Mouse (Mus musculus) embryonic facial prominence, embryonic 12.5 days (tissue): Measurements from ENCODE around the gene Mrps34. TPM values are rescaled to one million over a fixed set of nuclear protein-coding genes. Genes with fewer than 3 reads are reported as not detected.

Experiments
- ATAC-seq: fragments of 200-750 bp; cut with Nextera tagmentation; 2 replicates; pipeline ENCODE4 v1.8.0; 2017; ENCODE audit not compliant: insufficient number of reproducible peaks, insufficient read depth, low FRiP score, low TSS enrichment
- H3K27ac ChIP-seq: fragments of 300-500 bp; sonication (generic); 2 replicates; pipeline ENCODE4 v1.5.1; 2016; ENCODE audit warnings: mild to moderate bottlenecking
- H3K27me3 ChIP-seq: fragments of 300-500 bp; sonication (generic); 2 replicates; pipeline ENCODE4 v1.6.1; 2016; ENCODE audit warnings: mild to moderate bottlenecking, moderate library complexity
- H3K36me3 ChIP-seq: fragments of 300-500 bp; sonication (generic); 2 replicates; pipeline ENCODE4 v1.6.1; 2016; ENCODE audit warnings: mild to moderate bottlenecking
- H3K4me1 ChIP-seq: fragments of 300-500 bp; sonication (generic); 2 replicates; pipeline ENCODE4 v1.6.1; 2016
- H3K4me2 ChIP-seq: fragments of 300-500 bp; sonication (generic); replicated peaks from 2 replicates; pipeline ENCODE4 v1.6.1; 2016; ENCODE audit warnings: mild to moderate bottlenecking, moderate library complexity
- H3K4me3 ChIP-seq: fragments of 300-500 bp; sonication (generic); 2 replicates; pipeline ENCODE4 v1.5.1; 2016; ENCODE audit warnings: mild to moderate bottlenecking
- H3K9ac ChIP-seq: fragments of 300-500 bp; sonication (generic); 2 replicates; pipeline ENCODE4 v1.6.1; 2016; ENCODE audit warnings: mild to moderate bottlenecking, moderate library complexity
- H3K9me3 ChIP-seq: fragments of 300-500 bp; sonication (generic); 2 replicates; pipeline ENCODE4 v1.6.1; 2016; ENCODE audit warnings: mild to moderate bottlenecking, moderate library complexity
- WGBS: fragments of 180-500 bp; shearing (Covaris S2); methylation state at CpG from one replicate; pipeline ENCODE4 v1.1.7; 2016; 5-methylcytosine and 5-hydroxymethylcytosine counted together
- polyA plus RNA-seq: library from polyadenylated mRNA; unstranded; fragments of >200 nt; fragmentation: Nextera tagmentation; extraction: Ambion mirVana; gene quantifications from 2 replicates; pipeline ENCODE4 v1.2.1, GENCODE M21; 2016

The Mrps34 gene
- 99.6 and 107 TPM in 2 replicates for polyA plus RNA-seq

GRCm38 (mm10) chr17:24894995-24895547 lies at the start of gene Mrps34, which contains the start of gene Eme2:
Mrps34 (plus strand) TSS chr17:24895116.
Eme2 (minus strand) TSS chr17:24895087.
- Histone ChIP-seq H3K9me3 (no peaks in the 10 kb centered on the region), H3K9ac (peak within 1 kb of the TSS; percentile 92), H3K4me3 (peak within 1 kb of the TSS; percentile 86), H3K36me3 (peaks cover 66% of the 10 kb centered on the region), H3K4me1 (peaks cover 25% of the 10 kb centered on the region), H3K27me3 (no peaks in the 10 kb centered on the region), H3K27ac (peak within 1 kb of the TSS; percentile 89), H3K4me2 (peak within 1 kb of the TSS; percentile 98)
- ATAC-seq = no peak
- WGBS = under 1% methylated on average over 62 of the region's 62 CpGs

GRCm38 (mm10) chr17:24847386-24847785 lies 47.5 kb upstream of the Mrps34 start:
- H3K9me3 ChIP-seq = no peaks in the 10 kb centered on the region
- WGBS = 95% methylated on average over 1 of the region's 1 CpGs
- H3K27me3 ChIP-seq = peaks cover 10% of the 10 kb centered on the region; the same call in 1 of the 2 replicates

GRCm38 (mm10) chr17:24848600-24849031 lies 46.3 kb upstream of the Mrps34 start:
- Histone ChIP-seq H3K27me3 (peaks cover 10% of the 10 kb centered on the region; the same call in 1 of the 2 replicates), H3K4me2 (peak overlapping the region; percentile 87), H3K9ac (no peak overlapping the region), H3K36me3 (peaks cover 9% of the 10 kb centered on the region), H3K27ac (no peak overlapping the region), H3K4me3 (0 out of 2 replicates have a peak overlapping the region, but pooled peaks have one; percentile 7), H3K9me3 (no peaks in the 10 kb centered on the region), H3K4me1 (peaks cover 14% of the 10 kb centered on the region)
- ATAC-seq = no peak

More at GRCm38 (mm10) chr17:24847386-24847785, 47.5 kb upstream of the Mrps34 start:
- Histone ChIP-seq H3K9ac (no peak overlapping the region), H3K4me3 (no peak overlapping the region), H3K36me3 (no peaks in the 10 kb centered on the region), H3K4me2 (no peak overlapping the region), H3K4me1 (peaks cover 14% of the 10 kb centered on the region), H3K27ac (no peak overlapping the region)
- no peak for ATAC-seq

GRCm38 (mm10) chr17:24849733-24850064 lies 45.2 kb upstream of the Mrps34 start:
- Histone ChIP-seq H3K4me3 (peak overlapping the region; percentile 77), H3K27ac (peak overlapping the region; percentile 87), H3K4me1 (peaks cover 14% of the 10 kb centered on the region), H3K9me3 (no peaks in the 10 kb centered on the region), H3K4me2 (peak overlapping the region; percentile 87), H3K9ac (peak overlapping the region; percentile 58), H3K27me3 (peaks cover 10% of the 10 kb centered on the region; the same call in 1 of the 2 replicates), H3K36me3 (peaks cover 13% of the 10 kb centered on the region)
- ATAC-seq = peak; percentile 54
- under 1% methylated on average over 21 of the region's 21 CpGs for WGBS

GRCm38 (mm10) chr17:24850065-24850772 lies 44.7 kb upstream of the Mrps34 start, which contains the start of gene Fahd1:
Fahd1 (minus strand) TSS chr17:24850364.
- peak; percentile 100 for ATAC-seq
- H3K9ac ChIP-seq = peak within 1 kb of the TSS; percentile 66
- under 1% methylated on average over 58 of the region's 58 CpGs for WGBS
- H3K36me3 ChIP-seq = peaks cover 13% of the 10 kb centered on the region
- peak within 1 kb of the TSS; percentile 87 for H3K4me2 ChIP-seq
- H3K4me1 ChIP-seq = peaks cover 14% of the 10 kb centered on the region
- peak within 1 kb of the TSS; percentile 87 for H3K27ac ChIP-seq
- peak within 1 kb of the TSS; percentile 77 for H3K4me3 ChIP-seq
- H3K9me3 ChIP-seq = no peaks in the 10 kb centered on the region
- H3K27me3 ChIP-seq = peaks cover 10% of the 10 kb centered on the region; the same call in 1 of the 2 replicates

- Histone ChIP-seq H3K9ac (peak overlapping the region; percentile 66), H3K4me1 (peaks cover 14% of the 10 kb centered on the region), H3K27ac (no peak overlapping the region), H3K4me2 (peak overlapping the region; percentile 87), H3K4me3 (peak overlapping the region; percentile 77), H3K9me3 (no peaks in the 10 kb centered on the region), H3K27me3 (peaks cover 10% of the 10 kb centered on the region; the same call in 1 of the 2 replicates), H3K36me3 (peaks cover 13% of the 10 kb centered on the region)
- no peak for ATAC-seq
- WGBS = 2% methylated on average over 20 of the region's 20 CpGs
These were observed 44.2 kb upstream of the Mrps34 start for GRCm38 (mm10) chr17:24850773-24851127.

GRCm38 (mm10) chr17:24851381-24852125 lies 43.4 kb upstream of the Mrps34 start:
- H3K4me3 ChIP-seq = peak overlapping the region; percentile 77
- no peaks in the 10 kb centered on the region for H3K9me3 ChIP-seq
- WGBS = 78% methylated on average over 10 of the region's 10 CpGs
- no peak for ATAC-seq
- peak overlapping the region; percentile 66; the same call in 1 of the 2 replicates for H3K9ac ChIP-seq
- peaks cover 10% of the 10 kb centered on the region; the same call in 1 of the 2 replicates for H3K27me3 ChIP-seq
- peaks cover 14% of the 10 kb centered on the region for H3K4me1 ChIP-seq
- no peak overlapping the region for H3K27ac ChIP-seq
- peaks cover 18% of the 10 kb centered on the region for H3K36me3 ChIP-seq
- peak overlapping the region; percentile 87 for H3K4me2 ChIP-seq

- H3K4me1 ChIP-seq = peaks cover 4% of the 10 kb centered on the region
- no peak overlapping the region for H3K27ac ChIP-seq
- peaks cover 9% of the 10 kb centered on the region; the same call in 1 of the 2 replicates for H3K27me3 ChIP-seq
- no peak overlapping the region for H3K4me2 ChIP-seq
- no peak for ATAC-seq
- H3K4me3 ChIP-seq = no peak overlapping the region
- H3K9me3 ChIP-seq = no peaks in the 10 kb centered on the region
- peaks cover 34% of the 10 kb centered on the region for H3K36me3 ChIP-seq
- H3K9ac ChIP-seq = no peak overlapping the region
- 81% methylated on average over 3 of the region's 3 CpGs for WGBS
These were observed 39.0 kb upstream of the Mrps34 start for GRCm38 (mm10) chr17:24855838-24856464.

GRCm38 (mm10) chr17:24856589-24856988 lies 38.3 kb upstream of the Mrps34 start:
- H3K36me3 ChIP-seq = peaks cover 41% of the 10 kb centered on the region
- no peak overlapping the region for H3K4me3 ChIP-seq
- no peaks in the 10 kb centered on the region for H3K4me1 ChIP-seq
- no peak for ATAC-seq
- 89% methylated on average over 13 of the region's 13 CpGs for WGBS
- H3K27ac ChIP-seq = no peak overlapping the region
- peaks cover 3% of the 10 kb centered on the region; the same call in 1 of the 2 replicates for H3K27me3 ChIP-seq
- H3K4me2 ChIP-seq = no peak overlapping the region
- no peak overlapping the region for H3K9ac ChIP-seq
- H3K9me3 ChIP-seq = no peaks in the 10 kb centered on the region

GRCm38 (mm10) chr17:24857831-24858470 lies 37.0 kb upstream of the Mrps34 start:
- H3K27me3 ChIP-seq = no peaks in the 10 kb centered on the region
- H3K4me2 ChIP-seq = no peak overlapping the region
- no peak overlapping the region for H3K4me3 ChIP-seq
- no peak overlapping the region for H3K9ac ChIP-seq
- no peak overlapping the region for H3K27ac ChIP-seq
- H3K9me3 ChIP-seq = no peaks in the 10 kb centered on the region
- ATAC-seq = no peak
- peaks cover 46% of the 10 kb centered on the region for H3K36me3 ChIP-seq
- 85% methylated on average over 8 of the region's 8 CpGs for WGBS
- H3K4me1 ChIP-seq = no peaks in the 10 kb centered on the region

- ATAC-seq = no peak
- H3K9me3 ChIP-seq = no peaks in the 10 kb centered on the region
- no peak overlapping the region for H3K27ac ChIP-seq
- H3K4me3 ChIP-seq = no peak overlapping the region
- peaks cover 39% of the 10 kb centered on the region; the same call in 1 of the 2 replicates for H3K36me3 ChIP-seq
- H3K9ac ChIP-seq = no peak overlapping the region
- no peak overlapping the region for H3K4me2 ChIP-seq
- no peaks in the 10 kb centered on the region for H3K4me1 ChIP-seq
- no peaks in the 10 kb centered on the region for H3K27me3 ChIP-seq
- WGBS = 85% methylated on average over 6 of the region's 6 CpGs
These were observed 35.9 kb upstream of the Mrps34 start for GRCm38 (mm10) chr17:24858967-24859366.
